Mouse (Mus musculus): ENCODE data around the gene Trit1. TPM values are rescaled to one million over a fixed set of nuclear protein-coding genes. Genes with fewer than 3 reads are reported as not detected.

Trit1 gene
- total RNA-seq, 2 experiments from 2014 or later = 8.9 to 9.5 TPM

Other genes starting within 250 kb of the Trit1 start
- gene Ppt1, start 180.4 kb upstream of the Trit1 start, total RNA-seq (2021) = 10 to 100 TPM; 35.5 to 36.4 TPM
- 10 to 100 TPM; 88.9 to 90.8 TPM for gene Cap1, start 130.5 kb upstream of the Trit1 start, total RNA-seq (2021)
- gene Mfsd2a, start 55.4 kb upstream of the Trit1 start, total RNA-seq (2021) = under 1 TPM; 0.14 to 0.20 TPM
- under 1 TPM; 0.14 to 0.29 TPM for gene Mycl, start 20.9 kb upstream of the Trit1 start, total RNA-seq (2021)
- gene Bmp8b, start 88.6 kb downstream of the Trit1 start, total RNA-seq (2021) = not detected
- not detected for gene Oxct2b, start 99.7 kb downstream of the Trit1 start, total RNA-seq (2021)
- 10 to 100 TPM; 33.5 to 35.2 TPM for gene Ppie, start 123.4 kb downstream of the Trit1 start, total RNA-seq (2021)
- gene Hpcal4, start 166.6 kb downstream of the Trit1 start, total RNA-seq (2021) = under 1 TPM; 0.26 to 0.54 TPM
- gene Nt5c1a, start 184.9 kb downstream of the Trit1 start, total RNA-seq (2021) = 10 to 100 TPM; 21.3 to 24.6 TPM
- gene Heyl, start 217.0 kb downstream of the Trit1 start, total RNA-seq (2021) = 10 to 100 TPM; 26.9 to 28.3 TPM
- gene Pabpc4, start 245.8 kb downstream of the Trit1 start, total RNA-seq (2021) = 100 to 1,000 TPM; 246 to 255 TPM

All from heart, postnatal 4 days (tissue).